Mouse (Mus musculus): ENCODE results near the gene Skil. TPM values are rescaled to one million over a fixed set of nuclear protein-coding genes. Genes with fewer than 3 reads are reported as not detected.
A peak's percentile ranks its signal among the peaks of the same experiment; 100 is the strongest.
"Not testable (repeated sequence)": the region's sequence is repeated elsewhere in the genome, so short reads cannot be mapped to it uniquely, and the experiment has no call there.

Skil gene
- total and polyA plus RNA-seq, 2 experiments from 2014 or later: 25.1 to 36.4 TPM

GRCm38 (mm10) chr3:31138454-31139424 is 43.9 kb downstream of the Skil start:
- no peaks in the 10 kb centered on the region for H3K4me1 ChIP-seq (ENCODE audit: insufficient read depth, low read length)
- 58% methylated on average over 13 of the region's 13 CpGs for WGBS

GRCm38 (mm10) chr3:31141621-31142020 is 46.8 kb downstream of the Skil start:
- no peak for ATAC-seq
- H3K4me3 ChIP-seq (ENCODE audit: low read length): no peak overlapping the region
- WGBS: 89% methylated on average over 4 of the region's 4 CpGs
- DNase-seq (ENCODE audit: low spot score): no peak
- no peaks in the 10 kb centered on the region for H3K9me3 ChIP-seq (ENCODE audit: low read length)
- no peaks in the 10 kb centered on the region for H3K36me3 ChIP-seq (ENCODE audit: insufficient read depth, low read length)
- TF ChIP-seq CTCF (IDR thresholded peaks at IDR 0.05; ENCODE audit: low read depth): no peak
- no peak overlapping the region for H3K9ac ChIP-seq (replicated peaks; ENCODE audit: low read length)
- H3K4me2 ChIP-seq (ENCODE audit: low read depth, low read length): no peak overlapping the region
- H3K27me3 ChIP-seq (ENCODE audit: insufficient read depth, low read length): 0 out of 2 replicates have a peak, but pooled peaks cover 4% of the 10 kb centered on the region
- no peak overlapping the region for H3K27ac ChIP-seq
- H3K4me1 ChIP-seq (ENCODE audit: insufficient read depth, low read length): no peaks in the 10 kb centered on the region

More at GRCm38 (mm10) chr3:31138454-31139424, 43.9 kb downstream of the Skil start:
- DNase-seq (ENCODE audit: low spot score): peak; percentile 88
- Histone ChIP-seq H3K4me3 (ENCODE audit: low read length) (no peak overlapping the region), H3K9me3 (ENCODE audit: low read length) (no peaks in the 10 kb centered on the region), H3K9ac (replicated peaks; ENCODE audit: low read length) (no peak overlapping the region), H3K4me2 (ENCODE audit: low read depth, low read length) (no peak overlapping the region), H3K27ac (no peak overlapping the region), H3K27me3 (ENCODE audit: insufficient read depth, low read length) (no peaks in the 10 kb centered on the region), H3K36me3 (ENCODE audit: insufficient read depth, low read length) (no peaks in the 10 kb centered on the region)
- peak; percentile 79 for TF ChIP-seq CTCF (IDR thresholded peaks at IDR 0.05; ENCODE audit: low read depth)
- ATAC-seq: peak; percentile 21; the same call in 1 of the 2 replicates

GRCm38 (mm10) chr3:31145222-31145621 is 50.4 kb downstream of the Skil start:
- H3K4me1 ChIP-seq (ENCODE audit: insufficient read depth, low read length); H3K9ac ChIP-seq (replicated peaks; ENCODE audit: low read length): not testable (repeated sequence)
- 90% methylated on average over 11 of the region's 11 CpGs for WGBS

GRCm38 (mm10) chr3:31145641-31146290 is 50.9 kb downstream of the Skil start:
- WGBS: 12% methylated on average over 14 of the region's 14 CpGs
- TF ChIP-seq CTCF (IDR thresholded peaks at IDR 0.05; ENCODE audit: low read depth): peak; percentile 93
- Histone ChIP-seq H3K9ac (replicated peaks; ENCODE audit: low read length) (no peak overlapping the region), H3K36me3 (ENCODE audit: insufficient read depth, low read length) (no peaks in the 10 kb centered on the region), H3K4me1 (ENCODE audit: insufficient read depth, low read length) (0 out of 2 replicates have a peak, but pooled peaks cover 3% of the 10 kb centered on the region), H3K4me2 (ENCODE audit: low read depth, low read length) (peak overlapping the region; percentile 28; the same call in 1 of the 2 replicates), H3K4me3 (ENCODE audit: low read length) (no peak overlapping the region), H3K27ac (no peak overlapping the region), H3K9me3 (ENCODE audit: low read length) (no peaks in the 10 kb centered on the region), H3K27me3 (ENCODE audit: insufficient read depth, low read length) (0 out of 2 replicates have a peak, but pooled peaks cover 8% of the 10 kb centered on the region)
- DNase-seq (ENCODE audit: low spot score) (peak; percentile 96), ATAC-seq (peak; percentile 87)

More at GRCm38 (mm10) chr3:31145222-31145621, 50.4 kb downstream of the Skil start:
- not testable (repeated sequence) for H3K4me3 ChIP-seq (ENCODE audit: low read length); H3K36me3 ChIP-seq (ENCODE audit: insufficient read depth, low read length); DNase-seq (ENCODE audit: low spot score); H3K27me3 ChIP-seq (ENCODE audit: insufficient read depth, low read length); H3K9me3 ChIP-seq (ENCODE audit: low read length); ATAC-seq; H3K27ac ChIP-seq
- peak overlapping the region; percentile 28; the same call in 1 of the 2 replicates for H3K4me2 ChIP-seq (ENCODE audit: low read depth, low read length)

- DNase-seq (ENCODE audit: low spot score): no peak
- H3K4me1 ChIP-seq (ENCODE audit: insufficient read depth, low read length): peaks cover 3% of the 10 kb centered on the region; the same call in 1 of the 2 replicates
- H3K9ac ChIP-seq (replicated peaks; ENCODE audit: low read length): no peak overlapping the region
- H3K9me3 ChIP-seq (ENCODE audit: low read length): no peaks in the 10 kb centered on the region
- no peak overlapping the region for H3K4me3 ChIP-seq (ENCODE audit: low read length)
- H3K4me2 ChIP-seq (ENCODE audit: low read depth, low read length): no peak overlapping the region
- TF ChIP-seq CTCF (IDR thresholded peaks at IDR 0.05; ENCODE audit: low read depth): no peak
- 80% methylated on average over 7 of the region's 7 CpGs for WGBS
- H3K27me3 ChIP-seq (ENCODE audit: insufficient read depth, low read length): 0 out of 2 replicates have a peak, but pooled peaks cover 8% of the 10 kb centered on the region
- no peaks in the 10 kb centered on the region for H3K36me3 ChIP-seq (ENCODE audit: insufficient read depth, low read length)
- no peak overlapping the region for H3K27ac ChIP-seq
- ATAC-seq: no peak
These were observed 53.7 kb downstream of the Skil start for GRCm38 (mm10) chr3:31148595-31148994.

- H3K9me3 ChIP-seq (ENCODE audit: low read length): no peaks in the 10 kb centered on the region
- no peaks in the 10 kb centered on the region for H3K36me3 ChIP-seq (ENCODE audit: insufficient read depth, low read length)
- H3K9ac ChIP-seq (replicated peaks; ENCODE audit: low read length): peak within 1 kb of the TSS; percentile 30; the same call in 1 of the 2 replicates
- DNase-seq (ENCODE audit: low spot score) (peak; percentile 74), ATAC-seq (peak; percentile 73)
- H3K27ac ChIP-seq: no peak within 1 kb of the TSS
- no peak for TF ChIP-seq CTCF (IDR thresholded peaks at IDR 0.05; ENCODE audit: low read depth)
- WGBS: under 1% methylated on average over 33 of the region's 33 CpGs
- H3K27me3 ChIP-seq (ENCODE audit: insufficient read depth, low read length): 0 out of 2 replicates have a peak, but pooled peaks cover 8% of the 10 kb centered on the region
- peak within 1 kb of the TSS; percentile 47 for H3K4me3 ChIP-seq (ENCODE audit: low read length)
- peaks cover 3% of the 10 kb centered on the region; the same call in 1 of the 2 replicates for H3K4me1 ChIP-seq (ENCODE audit: insufficient read depth, low read length)
- peak within 1 kb of the TSS; percentile 96 for H3K4me2 ChIP-seq (ENCODE audit: low read depth, low read length)
These were observed 54.8 kb downstream of the Skil start, which contains the start of gene Cldn11 for GRCm38 (mm10) chr3:31149706-31150105. Gene Cldn11 (plus strand): TSS chr3:31149920.
